Mouse (Mus musculus): ENCODE results near the gene Fbxo41. TPM values are rescaled to one million over a fixed set of nuclear protein-coding genes. Genes with fewer than 3 reads are reported as not detected.

The Fbxo41 gene
- polyA plus RNA-seq, 1 experiment from 2014 or later: 0.03 TPM

DNA sequence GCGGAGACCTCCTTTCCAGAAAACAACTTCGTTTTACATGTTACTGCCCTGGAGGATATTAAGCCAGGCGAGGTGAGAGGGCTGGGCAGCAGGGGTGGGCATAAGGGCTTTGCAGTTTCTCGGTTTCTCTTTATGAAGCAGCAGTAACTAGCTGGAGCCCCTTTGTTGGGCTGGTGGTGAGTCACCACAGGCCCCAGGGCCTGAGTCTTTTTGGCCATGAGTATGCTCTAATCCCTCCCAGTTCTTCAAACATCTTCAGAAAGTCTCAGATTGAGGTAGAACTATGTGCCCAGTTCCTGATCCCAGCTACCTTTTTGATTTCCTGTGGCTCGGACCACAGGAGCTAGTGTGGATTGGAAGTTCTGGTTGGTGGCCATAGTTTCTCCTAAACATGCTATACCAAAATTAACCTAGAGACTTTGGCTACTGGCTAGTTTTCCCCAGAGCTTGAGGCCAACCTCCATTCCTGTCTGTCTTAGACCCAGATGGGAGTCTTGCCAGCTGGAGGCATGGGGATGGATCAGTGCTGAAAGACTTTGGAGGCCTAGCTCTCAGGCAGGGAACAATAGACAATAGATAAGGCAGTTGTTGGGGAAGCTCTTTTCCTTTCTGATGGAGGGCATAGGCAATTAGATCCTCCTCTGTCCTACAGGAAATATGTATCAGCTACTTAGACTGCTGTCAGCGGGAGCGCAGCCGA lies 58.4 kb downstream of the Fbxo41 start:
- peaks cover 76% of the 10 kb centered on the region for H3K36me3 ChIP-seq
- 76% methylated on average over 8 of the region's 8 CpGs for WGBS
- H3K4me1 ChIP-seq (replicated peaks): peaks cover 14% of the 10 kb centered on the region
- no peak overlapping the region for H3K4me2 ChIP-seq
- no peaks in the 10 kb centered on the region for H3K27me3 ChIP-seq (replicated peaks)
- no peak overlapping the region for H3K9ac ChIP-seq
- H3K27ac ChIP-seq (ENCODE audit: poor library complexity, severe bottlenecking): no peak overlapping the region
- ATAC-seq (ENCODE audit: insufficient number of reproducible peaks, low FRiP score): no peak
- H3K4me3 ChIP-seq: no peak overlapping the region
- no peaks in the 10 kb centered on the region for H3K9me3 ChIP-seq (replicated peaks)

GRCm38 (mm10) chr6:85443488-85444233 lies 59.1 kb downstream of the Fbxo41 start:
- Histone ChIP-seq H3K9ac (no peak overlapping the region), H3K36me3 (peaks cover 84% of the 10 kb centered on the region), H3K4me2 (no peak overlapping the region), H3K4me3 (no peak overlapping the region), H3K27ac (ENCODE audit: poor library complexity, severe bottlenecking) (no peak overlapping the region), H3K27me3 (replicated peaks) (no peaks in the 10 kb centered on the region), H3K4me1 (replicated peaks) (peaks cover 14% of the 10 kb centered on the region), H3K9me3 (replicated peaks) (no peaks in the 10 kb centered on the region)
- no peak for ATAC-seq (ENCODE audit: insufficient number of reproducible peaks, low FRiP score)
- 89% methylated on average over 3 of the region's 3 CpGs for WGBS

DNA sequence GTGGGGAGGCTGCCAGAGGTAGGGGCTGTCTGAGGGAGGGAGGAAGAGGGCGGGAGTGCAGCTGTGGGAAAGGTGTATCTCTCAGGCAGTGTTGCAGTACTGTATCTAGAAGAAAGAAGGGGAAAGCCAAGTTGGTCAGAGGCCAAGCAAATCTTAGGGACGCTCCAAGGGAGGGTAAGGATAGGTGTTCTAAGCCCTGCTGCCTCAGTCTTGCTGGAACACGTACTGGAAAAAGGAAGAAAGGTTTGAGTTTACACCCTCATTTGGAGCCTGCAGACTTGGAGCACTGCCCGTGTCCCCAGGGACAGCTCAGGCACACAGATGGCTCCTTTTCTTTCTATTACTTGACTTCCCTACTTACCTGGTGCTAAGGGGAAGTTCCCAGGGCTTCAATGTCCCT lies 61.7 kb downstream of the Fbxo41 start:
- no peak overlapping the region for H3K4me2 ChIP-seq
- H3K27ac ChIP-seq (ENCODE audit: poor library complexity, severe bottlenecking): no peak overlapping the region
- H3K9ac ChIP-seq: no peak overlapping the region
- H3K4me3 ChIP-seq: no peak overlapping the region
- 86% methylated on average over 4 of the region's 4 CpGs for WGBS
- peaks cover 17% of the 10 kb centered on the region for H3K4me1 ChIP-seq (replicated peaks)
- H3K36me3 ChIP-seq: peaks cover 72% of the 10 kb centered on the region
- no peaks in the 10 kb centered on the region for H3K9me3 ChIP-seq (replicated peaks)
- no peak for ATAC-seq (ENCODE audit: insufficient number of reproducible peaks, low FRiP score)
- H3K27me3 ChIP-seq (replicated peaks): no peaks in the 10 kb centered on the region

- no peak for ATAC-seq (ENCODE audit: insufficient number of reproducible peaks, low FRiP score)
- 74% methylated on average over 5 of the region's 6 CpGs for WGBS
These were observed 66.2 kb downstream of the Fbxo41 start for GRCm38 (mm10) chr6:85436631-85437030.

DNA sequence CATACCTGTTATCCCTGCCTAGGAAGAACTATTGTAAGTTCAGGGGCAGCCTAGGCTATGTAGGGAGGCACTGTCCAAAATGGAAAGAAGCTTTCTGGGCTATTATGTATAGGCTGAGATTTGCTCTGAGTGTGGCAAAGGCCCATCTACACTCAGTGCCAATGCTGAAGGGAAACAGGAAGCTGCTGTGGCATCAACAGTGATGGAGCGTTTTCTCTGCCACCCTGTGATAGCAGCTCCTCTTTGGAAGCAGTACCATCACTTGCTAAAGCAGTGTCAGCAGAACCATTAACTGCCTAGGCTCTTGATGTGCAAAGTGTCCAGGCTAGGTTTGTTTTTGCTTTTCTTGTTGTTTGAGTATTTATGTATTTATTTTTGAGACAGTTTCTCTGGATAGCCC lies 66.6 kb downstream of the Fbxo41 start:
- ATAC-seq (ENCODE audit: insufficient number of reproducible peaks, low FRiP score): no peak
- Histone ChIP-seq H3K36me3 (peaks cover 31% of the 10 kb centered on the region), H3K9me3 (replicated peaks) (no peaks in the 10 kb centered on the region), H3K27me3 (replicated peaks) (no peaks in the 10 kb centered on the region), H3K4me2 (no peak overlapping the region), H3K9ac (no peak overlapping the region), H3K27ac (ENCODE audit: poor library complexity, severe bottlenecking) (no peak overlapping the region), H3K4me1 (replicated peaks) (peaks cover 18% of the 10 kb centered on the region; the same call in 1 of the 2 replicates), H3K4me3 (no peak overlapping the region)
- WGBS: 67% methylated on average over 1 of the region's 1 CpGs

More at GRCm38 (mm10) chr6:85436631-85437030, 66.2 kb downstream of the Fbxo41 start:
- Histone ChIP-seq H3K9ac (no peak overlapping the region), H3K4me3 (no peak overlapping the region), H3K4me1 (replicated peaks) (peaks cover 18% of the 10 kb centered on the region; the same call in 1 of the 2 replicates), H3K36me3 (peaks cover 35% of the 10 kb centered on the region), H3K27ac (ENCODE audit: poor library complexity, severe bottlenecking) (no peak overlapping the region), H3K9me3 (replicated peaks) (no peaks in the 10 kb centered on the region), H3K4me2 (no peak overlapping the region), H3K27me3 (replicated peaks) (no peaks in the 10 kb centered on the region)

- Histone ChIP-seq H3K4me2 (no peak overlapping the region), H3K4me3 (no peak overlapping the region), H3K27ac (ENCODE audit: poor library complexity, severe bottlenecking) (no peak overlapping the region), H3K36me3 (peaks cover 8% of the 10 kb centered on the region), H3K4me1 (replicated peaks) (0 out of 2 replicates have a peak, but pooled peaks cover 12% of the 10 kb centered on the region), H3K9ac (no peak overlapping the region), H3K27me3 (replicated peaks) (peaks cover 5% of the 10 kb centered on the region; the same call in 1 of the 2 replicates), H3K9me3 (replicated peaks) (no peaks in the 10 kb centered on the region)
- 86% methylated on average over 5 of the region's 5 CpGs for WGBS
- ATAC-seq (ENCODE audit: insufficient number of reproducible peaks, low FRiP score): no peak
These were observed 68.9 kb downstream of the Fbxo41 start for GRCm38 (mm10) chr6:85433865-85434264.

DNA sequence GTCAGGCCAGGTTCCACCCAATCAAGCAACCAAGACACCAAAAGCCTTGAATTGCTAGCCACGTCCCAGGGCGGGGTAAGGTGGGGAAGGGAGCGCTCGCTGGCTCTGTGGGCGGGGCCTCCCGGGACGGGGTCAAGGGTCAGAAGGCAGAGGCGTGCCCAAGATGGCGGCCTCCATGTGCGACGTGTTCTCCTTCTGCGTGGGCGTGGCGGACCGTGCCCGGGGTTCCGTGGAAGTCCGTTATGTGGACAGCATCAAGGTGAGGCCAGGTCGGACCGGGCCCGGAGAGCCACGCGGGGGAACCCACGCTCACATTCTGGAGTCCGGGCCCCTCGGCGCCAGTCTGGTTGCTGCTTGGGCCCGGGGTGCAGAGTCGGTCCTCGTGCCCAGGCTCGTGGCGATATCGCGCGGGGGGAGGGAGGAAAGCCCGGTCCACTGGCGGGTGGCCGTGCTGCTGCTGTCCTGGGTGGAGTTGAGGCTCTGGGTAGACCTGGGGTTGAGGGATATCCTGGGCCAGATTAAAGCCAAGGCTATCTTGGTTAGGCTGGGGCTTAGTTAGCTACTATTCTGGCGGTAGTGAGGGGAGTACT lies 70.9 kb downstream of the Fbxo41 start, which contains the start of gene Smyd5:
Gene Smyd5 (plus strand): TSS at position 148 of the 590 bp plus-strand sequence.
- WGBS: under 1% methylated on average over 39 of the region's 39 CpGs
- Histone ChIP-seq H3K27me3 (replicated peaks) (peaks cover 17% of the 10 kb centered on the region), H3K9ac (peak within 1 kb of the TSS; percentile 89), H3K27ac (ENCODE audit: poor library complexity, severe bottlenecking) (no peak within 1 kb of the TSS), H3K4me2 (peak within 1 kb of the TSS; percentile 79), H3K36me3 (no peaks in the 10 kb centered on the region), H3K4me3 (peak within 1 kb of the TSS; percentile 88), H3K4me1 (replicated peaks) (0 out of 2 replicates have a peak, but pooled peaks cover 12% of the 10 kb centered on the region), H3K9me3 (replicated peaks) (no peaks in the 10 kb centered on the region)
- peak; percentile 90 for ATAC-seq (ENCODE audit: insufficient number of reproducible peaks, low FRiP score)

- H3K27ac ChIP-seq (ENCODE audit: poor library complexity, severe bottlenecking): no peak overlapping the region
- H3K36me3 ChIP-seq: no peaks in the 10 kb centered on the region
- H3K9ac ChIP-seq: peak overlapping the region; percentile 89
- 0 out of 2 replicates have a peak, but pooled peaks cover 10% of the 10 kb centered on the region for H3K4me1 ChIP-seq (replicated peaks)
- peak overlapping the region; percentile 79 for H3K4me2 ChIP-seq
- WGBS: 48% methylated on average over 8 of the region's 8 CpGs
- H3K4me3 ChIP-seq: peak overlapping the region; percentile 88
- H3K27me3 ChIP-seq (replicated peaks): peaks cover 21% of the 10 kb centered on the region
- H3K9me3 ChIP-seq (replicated peaks): no peaks in the 10 kb centered on the region
- ATAC-seq (ENCODE audit: insufficient number of reproducible peaks, low FRiP score): 0 out of 2 replicates have a peak, but pooled peaks have one; percentile 33
These were observed 71.4 kb downstream of the Fbxo41 start for GRCm38 (mm10) chr6:85431274-85431841.

DNA sequence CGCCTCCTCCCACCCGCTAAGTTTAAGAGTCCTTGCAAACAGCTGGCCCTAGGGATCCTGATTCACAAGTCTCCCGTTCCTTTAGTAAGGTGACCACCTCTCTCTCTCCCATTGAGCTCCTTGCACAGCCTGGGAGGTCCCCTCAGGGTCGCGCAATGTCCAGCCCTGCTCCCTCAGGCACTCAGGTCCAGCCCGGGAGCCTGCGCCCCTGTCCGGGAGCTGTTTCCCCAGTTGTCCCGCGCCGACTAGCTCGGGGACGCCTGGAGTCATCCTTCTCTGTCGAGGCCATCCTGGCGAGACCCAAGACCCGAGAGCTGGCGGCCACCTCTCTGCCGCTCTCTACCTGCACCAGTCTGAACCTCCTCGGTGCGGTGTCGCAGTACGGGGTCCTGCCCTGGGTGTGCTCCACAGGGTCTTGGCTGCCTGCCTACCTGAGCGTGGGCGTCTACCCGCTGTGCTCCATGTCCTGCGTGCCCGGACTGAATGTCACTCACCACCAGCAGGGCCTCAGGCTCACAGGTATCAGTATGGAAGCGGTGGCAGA lies 78.9 kb downstream of the Fbxo41 start, which contains the start of gene Noto:
Gene Noto (plus strand): TSS at position 51 of the 544 bp plus-strand sequence.
- no peaks in the 10 kb centered on the region for H3K9me3 ChIP-seq (replicated peaks)
- H3K36me3 ChIP-seq: no peaks in the 10 kb centered on the region
- no peak within 1 kb of the TSS for H3K9ac ChIP-seq
- 12% methylated on average over 28 of the region's 28 CpGs for WGBS
- peaks cover 64% of the 10 kb centered on the region for H3K27me3 ChIP-seq (replicated peaks)
- H3K4me3 ChIP-seq: peak within 1 kb of the TSS; percentile 19
- no peak within 1 kb of the TSS for H3K27ac ChIP-seq (ENCODE audit: poor library complexity, severe bottlenecking)
- ATAC-seq (ENCODE audit: insufficient number of reproducible peaks, low FRiP score): no peak
- peaks cover 8% of the 10 kb centered on the region; the same call in 1 of the 2 replicates for H3K4me1 ChIP-seq (replicated peaks)
- H3K4me2 ChIP-seq: peak within 1 kb of the TSS; percentile 52
